Mouse (Mus musculus): ENCODE measurements around the gene Ajap1.

The Ajap1 gene

GRCm38 (mm10) chr4:153442522-153442921 lies 40.1 kb downstream of the Ajap1 start:
- DNase-seq: no peak

- no peak for DNase-seq
Observed at GRCm38 (mm10) chr4:153439868-153440267, 42.7 kb downstream of the Ajap1 start.

- no peak for DNase-seq
Observed at GRCm38 (mm10) chr4:153439031-153439430, 43.6 kb downstream of the Ajap1 start.

GRCm38 (mm10) chr4:153437196-153437595 lies 45.4 kb downstream of the Ajap1 start:
- DNase-seq: no peak

- no peak for DNase-seq
Observed at GRCm38 (mm10) chr4:153435917-153436316, 46.7 kb downstream of the Ajap1 start.

GRCm38 (mm10) chr4:153429971-153430370 lies 52.6 kb downstream of the Ajap1 start:
- DNase-seq: no peak

- no peak for DNase-seq
Observed at GRCm38 (mm10) chr4:153425961-153426656, 56.5 kb downstream of the Ajap1 start.

- no peak for DNase-seq
Observed at GRCm38 (mm10) chr4:153424324-153424723, 58.3 kb downstream of the Ajap1 start.

- DNase-seq: peak; percentile 26
Observed at GRCm38 (mm10) chr4:153417926-153418325, 64.7 kb downstream of the Ajap1 start.

GRCm38 (mm10) chr4:153417164-153417896 lies 65.3 kb downstream of the Ajap1 start:
- DNase-seq: no peak

- peak; percentile 17 for DNase-seq
Observed at GRCm38 (mm10) chr4:153416111-153416510, 66.5 kb downstream of the Ajap1 start.

- DNase-seq: no peak
Observed at GRCm38 (mm10) chr4:153398421-153398820, 84.2 kb downstream of the Ajap1 start.

- no peak for DNase-seq
Observed at GRCm38 (mm10) chr4:153387478-153387877, 95.1 kb downstream of the Ajap1 start.

- no peak for DNase-seq
Observed at GRCm38 (mm10) chr4:153381433-153381832, 101.2 kb downstream of the Ajap1 start.

GRCm38 (mm10) chr4:153380885-153381284 lies 101.7 kb downstream of the Ajap1 start:
- DNase-seq: no peak

GRCm38 (mm10) chr4:153377981-153378380 lies 104.6 kb downstream of the Ajap1 start:
- DNase-seq: peak; percentile 7

- no peak for DNase-seq
Observed at GRCm38 (mm10) chr4:153374233-153374632, 108.4 kb downstream of the Ajap1 start.

GRCm38 (mm10) chr4:153373125-153373524 lies 109.5 kb downstream of the Ajap1 start:
- no peak for DNase-seq

- DNase-seq: no peak
Observed at GRCm38 (mm10) chr4:153368620-153369159, 113.9 kb downstream of the Ajap1 start.

GRCm38 (mm10) chr4:153360868-153361545 lies 121.6 kb downstream of the Ajap1 start:
- no peak for DNase-seq

GRCm38 (mm10) chr4:153358243-153358550 lies 124.4 kb downstream of the Ajap1 start:
- no peak for DNase-seq

- peak; percentile 13 for DNase-seq
Observed at GRCm38 (mm10) chr4:153357539-153358242, 124.9 kb downstream of the Ajap1 start.

GRCm38 (mm10) chr4:153356236-153356635 lies 126.4 kb downstream of the Ajap1 start:
- no peak for DNase-seq
